Mouse (Mus musculus) forebrain, postnatal 0 days (tissue): ENCODE data around the gene Arhgdia. TPM values are rescaled to one million over a fixed set of nuclear protein-coding genes. Genes with fewer than 3 reads are reported as not detected.

ENCODE experiments used
- ATAC-seq: fragments of 200-750 bp; cut with Nextera tagmentation; 2 replicates; pipeline ENCODE4 v1.8.0; 2017; ENCODE audit warnings: mild to moderate bottlenecking, moderate library complexity
- DNase-seq: peaks from one replicate; pipeline ENCODE4 v3.0.0-alpha.2; 2015
- H3K27ac ChIP-seq: fragments of 300-500 bp; sonication (generic); 2 replicates; pipeline ENCODE4 v1.5.1; 2014; ENCODE audit warnings: low read depth, mild to moderate bottlenecking, antibody characterized with exemption, low read length, moderate library complexity, mixed read lengths
- H3K27me3 ChIP-seq: fragments of 300-500 bp; sonication (generic); 2 replicates; pipeline ENCODE4 v1.6.1; 2014; ENCODE audit warnings: mild to moderate bottlenecking, low read length, mixed read lengths; ENCODE audit not compliant: insufficient read depth
- H3K36me3 ChIP-seq: fragments of 300-500 bp; sonication (generic); 2 replicates; pipeline ENCODE4 v1.6.1; 2014; ENCODE audit warnings: mild to moderate bottlenecking, moderate library complexity; ENCODE audit not compliant: insufficient read depth
- H3K4me1 ChIP-seq: fragments of 300-500 bp; sonication (generic); 2 replicates; pipeline ENCODE4 v1.6.1; 2014; ENCODE audit warnings: antibody characterized with exemption; ENCODE audit not compliant: insufficient read depth
- H3K4me2 ChIP-seq: fragments of 300-500 bp; sonication (generic); 2 replicates; pipeline ENCODE4 v1.6.1; 2014; ENCODE audit warnings: low read depth, mild to moderate bottlenecking, moderate library complexity
- H3K4me3 ChIP-seq: fragments of 300-500 bp; sonication (generic); 2 replicates; pipeline ENCODE4 v1.5.1; 2014; ENCODE audit warnings: low read depth, low read length, mixed read lengths
- H3K9ac ChIP-seq: fragments of 300-500 bp; sonication (generic); 2 replicates; pipeline ENCODE4 v1.6.1; 2014; ENCODE audit warnings: mild to moderate bottlenecking
- H3K9me3 ChIP-seq: fragments of 300-500 bp; sonication (generic); 2 replicates; pipeline ENCODE4 v1.6.1; 2016; ENCODE audit warnings: low read length
- CTCF ChIP-seq: sonication (generic); IDR thresholded peaks from 2 replicates; pipeline ENCODE4 v1.5.1; 2016; ENCODE audit warnings: antibody characterized with exemption, control low read depth, low read depth
- WGBS: fragments of 180-500 bp; shearing (Covaris S2); extraction: QIAGEN DNeasy Blood & Tissue Kit; methylation state at CpG from one replicate; pipeline ENCODE4 v1.1.7; 2014; 5-methylcytosine and 5-hydroxymethylcytosine counted together
- polyA plus RNA-seq: library from polyadenylated mRNA; unstranded; fragments of >200 nt; fragmentation: Nextera tagmentation; extraction: Ambion mirVana; gene quantifications from 2 replicates; pipeline ENCODE4 v1.2.1, GENCODE M21; 2015
- total RNA-seq: library from RNA; depleted of rRNA; stranded (reverse); fragments of >200 nt; gene quantifications from 2 replicates; pipeline ENCODE4 v1.2.3, GENCODE M21; 2014

The Arhgdia gene
- total and polyA plus RNA-seq, 2 experiments from 2014 or later: 237 to 435 TPM

DNA sequence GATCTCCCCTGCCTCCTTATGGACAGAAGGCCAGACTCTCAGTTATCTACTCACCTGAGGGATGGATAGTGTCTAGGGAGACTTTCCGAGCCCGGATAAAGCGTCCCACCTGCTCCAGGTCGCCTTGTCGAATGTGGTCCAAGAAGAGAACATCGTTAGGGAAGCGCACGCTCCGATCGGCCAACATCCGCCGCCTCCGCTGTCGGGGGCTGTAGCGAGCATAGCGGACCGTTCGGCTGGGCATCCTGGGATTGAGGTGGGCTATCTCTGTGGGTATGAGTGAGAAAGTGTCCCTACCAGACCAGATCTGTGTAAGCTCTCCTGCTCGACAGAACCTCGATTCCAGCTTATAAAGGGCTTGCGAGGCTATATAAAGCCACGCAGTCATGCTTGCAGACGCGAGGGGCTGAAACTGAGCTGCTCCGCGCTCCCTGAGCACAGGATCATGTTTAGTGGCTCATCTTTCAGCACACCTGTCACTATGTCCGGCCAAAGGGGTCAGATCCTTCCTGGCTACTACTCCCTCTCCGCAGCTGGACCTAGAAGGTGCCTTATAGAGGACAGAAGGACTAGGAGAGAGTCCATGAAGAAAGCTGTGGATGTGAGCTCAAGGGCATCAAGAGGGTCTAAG is 30.5 kb downstream of the Arhgdia start, which contains the start of gene Ppp1r27:
TSS of gene Ppp1r27 (minus strand) at position 323 of the 631 bp plus-strand sequence.
- H3K4me1 ChIP-seq: peaks cover 13% of the 10 kb centered on the region
- no peak for TF ChIP-seq CTCF
- DNase-seq (no peak), ATAC-seq (no peak)
- H3K9ac ChIP-seq: peak within 1 kb of the TSS; percentile 90
- H3K4me2 ChIP-seq: peak within 1 kb of the TSS; percentile 84
- H3K36me3 ChIP-seq: peaks cover 4% of the 10 kb centered on the region; the same call in 1 of the 2 replicates
- H3K27ac ChIP-seq: no peak within 1 kb of the TSS
- H3K9me3 ChIP-seq: no peaks in the 10 kb centered on the region
- peak within 1 kb of the TSS; percentile 91 for H3K4me3 ChIP-seq
- 96% methylated on average over 28 of the region's 28 CpGs for WGBS
- H3K27me3 ChIP-seq: no peaks in the 10 kb centered on the region

- H3K4me3 ChIP-seq: peak overlapping the region; percentile 91
- no peak for TF ChIP-seq CTCF
- no peaks in the 10 kb centered on the region for H3K27me3 ChIP-seq
- H3K4me2 ChIP-seq: peak overlapping the region; percentile 84
- WGBS: 74% methylated on average over 11 of the region's 11 CpGs
- peak overlapping the region; percentile 81 for H3K27ac ChIP-seq
- H3K4me1 ChIP-seq: peaks cover 13% of the 10 kb centered on the region
- no peaks in the 10 kb centered on the region for H3K9me3 ChIP-seq
- DNase-seq (no peak), ATAC-seq (peak; percentile 18; the same call in 1 of the 2 replicates)
- peak overlapping the region; percentile 90 for H3K9ac ChIP-seq
- peaks cover 6% of the 10 kb centered on the region; the same call in 1 of the 2 replicates for H3K36me3 ChIP-seq
Measured at GRCm38 (mm10) chr11:120549986-120550809, 31.2 kb downstream of the Arhgdia start.

- DNase-seq (peak; percentile 94), ATAC-seq (peak; percentile 96)
- Histone ChIP-seq H3K4me3 (peak within 1 kb of the TSS; percentile 91), H3K4me2 (peak within 1 kb of the TSS; percentile 84), H3K9me3 (no peaks in the 10 kb centered on the region), H3K4me1 (peaks cover 13% of the 10 kb centered on the region), H3K27ac (peak within 1 kb of the TSS; percentile 81), H3K27me3 (no peaks in the 10 kb centered on the region), H3K36me3 (peaks cover 12% of the 10 kb centered on the region), H3K9ac (peak within 1 kb of the TSS; percentile 90)
- TF ChIP-seq CTCF: no peak
- WGBS: under 1% methylated on average over 84 of the region's 87 CpGs
Measured at GRCm38 (mm10) chr11:120549168-120549945, 32.1 kb downstream of the Arhgdia start, which contains the start of gene Mcrip1. Gene Mcrip1 (minus strand): TSS chr11:120549727.

DNA sequence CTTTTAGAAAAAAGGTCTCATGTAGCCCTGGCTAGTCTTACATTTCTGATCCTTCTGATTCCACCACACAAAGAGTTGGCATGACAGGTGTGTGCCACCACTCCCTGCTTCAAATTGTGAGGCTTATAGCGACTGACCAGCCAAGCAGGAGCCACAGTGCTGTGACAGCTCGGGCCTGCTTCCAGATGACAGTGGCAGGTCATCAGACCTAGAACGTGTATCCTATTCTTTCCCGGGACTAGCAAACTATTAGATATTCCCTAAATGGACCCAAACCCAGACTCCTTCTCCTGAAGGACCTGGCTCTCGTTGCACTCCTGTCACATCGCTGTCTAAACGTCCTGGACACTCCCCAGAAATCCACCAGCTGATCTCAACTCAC is 32.6 kb downstream of the Arhgdia start:
- Histone ChIP-seq H3K4me2 (peak overlapping the region; percentile 84), H3K4me1 (peaks cover 13% of the 10 kb centered on the region), H3K4me3 (peak overlapping the region; percentile 91), H3K9ac (peak overlapping the region; percentile 90), H3K27me3 (no peaks in the 10 kb centered on the region), H3K9me3 (no peaks in the 10 kb centered on the region), H3K36me3 (peaks cover 17% of the 10 kb centered on the region), H3K27ac (peak overlapping the region; percentile 81)
- WGBS: 22% methylated on average over 7 of the region's 7 CpGs
- no peak for DNase-seq
- ATAC-seq: no peak
- TF ChIP-seq CTCF: no peak

DNA sequence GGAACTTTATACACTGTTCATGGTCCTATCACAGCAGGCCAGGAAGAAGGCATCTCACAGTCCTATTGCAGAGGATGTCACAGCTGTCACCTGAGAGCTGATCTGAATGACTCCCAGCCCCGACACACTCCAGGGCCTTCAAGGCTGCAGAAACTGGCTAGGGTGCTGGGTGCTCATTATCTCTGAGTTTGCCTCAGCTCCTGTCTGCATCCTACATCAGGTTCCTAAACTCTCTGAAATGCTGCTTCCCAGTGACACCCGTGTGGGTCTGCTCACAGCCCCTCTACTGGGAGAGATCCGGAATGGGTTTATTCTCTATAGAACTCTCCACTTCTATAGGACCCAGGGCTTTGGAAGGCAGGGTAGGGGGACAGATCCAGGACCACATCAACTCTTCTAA is 33.2 kb downstream of the Arhgdia start:
- TF ChIP-seq CTCF: no peak
- H3K27ac ChIP-seq: no peak overlapping the region
- 88% methylated on average over 3 of the region's 3 CpGs for WGBS
- H3K27me3 ChIP-seq: no peaks in the 10 kb centered on the region
- H3K9me3 ChIP-seq: no peaks in the 10 kb centered on the region
- peak overlapping the region; percentile 84 for H3K4me2 ChIP-seq
- H3K36me3 ChIP-seq: peaks cover 22% of the 10 kb centered on the region
- DNase-seq (no peak), ATAC-seq (no peak)
- peak overlapping the region; percentile 91; the same call in 1 of the 2 replicates for H3K4me3 ChIP-seq
- H3K9ac ChIP-seq: peak overlapping the region; percentile 90
- peaks cover 13% of the 10 kb centered on the region for H3K4me1 ChIP-seq

DNA sequence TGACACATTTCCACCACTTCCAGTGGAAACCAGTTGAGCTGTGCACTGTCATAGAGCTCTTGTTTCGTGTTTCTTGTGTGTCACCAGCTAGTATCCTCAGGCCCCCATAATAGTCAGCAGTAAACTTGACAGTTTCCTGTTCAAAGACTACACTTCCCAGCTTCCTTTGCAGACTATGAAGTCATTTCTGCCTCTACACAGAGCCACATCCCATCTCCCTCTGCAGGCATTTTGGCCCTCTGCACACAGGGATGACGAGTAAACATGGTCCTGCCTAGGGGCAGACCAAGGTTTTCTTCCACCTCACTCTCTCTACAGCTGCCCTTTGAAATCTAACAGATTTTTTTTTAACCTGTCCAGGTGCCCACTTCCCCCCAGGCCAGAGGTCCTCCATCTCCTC is 34.0 kb downstream of the Arhgdia start:
- TF ChIP-seq CTCF: peak; percentile 27; the same call in 1 of the 2 replicates
- Histone ChIP-seq H3K4me3 (no peak overlapping the region), H3K4me1 (peaks cover 13% of the 10 kb centered on the region), H3K36me3 (peaks cover 30% of the 10 kb centered on the region), H3K27me3 (no peaks in the 10 kb centered on the region), H3K4me2 (no peak overlapping the region), H3K9me3 (no peaks in the 10 kb centered on the region), H3K9ac (no peak overlapping the region), H3K27ac (no peak overlapping the region)
- DNase-seq: no peak
- 57% methylated on average over 2 of the region's 2 CpGs for WGBS
- ATAC-seq: no peak
